Mouse (Mus musculus) spleen, adult 12 weeks (tissue): Measurements from ENCODE around the gene Tmem163.

ENCODE experiments used
- DNase-seq: peaks from one replicate; pipeline ENCODE4 v3.0.0; 2022; ENCODE audit warnings: low spot score

Gene Tmem163

GRCm38 (mm10) chr1:127642976-127643769 lies 36.2 kb downstream of the Tmem163 start:
- no peak for DNase-seq

- DNase-seq, result no peak
These were observed 41.4 kb downstream of the Tmem163 start for GRCm38 (mm10) chr1:127637917-127638316.

GRCm38 (mm10) chr1:127627151-127627550 lies 52.2 kb downstream of the Tmem163 start:
- DNase-seq, result no peak

GRCm38 (mm10) chr1:127625577-127626362 lies 53.6 kb downstream of the Tmem163 start:
- peak; percentile 6 for DNase-seq

GRCm38 (mm10) chr1:127622349-127622748 lies 57.0 kb downstream of the Tmem163 start:
- no peak for DNase-seq

- no peak for DNase-seq
These were observed 60.3 kb downstream of the Tmem163 start for GRCm38 (mm10) chr1:127619036-127619435.

GRCm38 (mm10) chr1:127610378-127610777 lies 69.0 kb downstream of the Tmem163 start:
- DNase-seq, result no peak

GRCm38 (mm10) chr1:127609814-127610213 lies 69.5 kb downstream of the Tmem163 start:
- no peak for DNase-seq

- DNase-seq, result no peak
These were observed 71.0 kb downstream of the Tmem163 start for GRCm38 (mm10) chr1:127608326-127608725.

- no peak for DNase-seq
These were observed 75.4 kb downstream of the Tmem163 start for GRCm38 (mm10) chr1:127603697-127604631.

- DNase-seq, result no peak
These were observed 83.2 kb downstream of the Tmem163 start for GRCm38 (mm10) chr1:127596143-127596542.

GRCm38 (mm10) chr1:127595735-127596134 lies 83.6 kb downstream of the Tmem163 start:
- DNase-seq, result no peak

GRCm38 (mm10) chr1:127589542-127589941 lies 89.8 kb downstream of the Tmem163 start:
- DNase-seq, result no peak

GRCm38 (mm10) chr1:127587071-127587470 lies 92.3 kb downstream of the Tmem163 start:
- no peak for DNase-seq

GRCm38 (mm10) chr1:127586156-127586555 lies 93.2 kb downstream of the Tmem163 start:
- no peak for DNase-seq

- no peak for DNase-seq
These were observed 101.4 kb downstream of the Tmem163 start for GRCm38 (mm10) chr1:127577981-127578380.

- DNase-seq, result no peak
These were observed 102.3 kb downstream of the Tmem163 start for GRCm38 (mm10) chr1:127577083-127577482.

GRCm38 (mm10) chr1:127576563-127576962 lies 102.8 kb downstream of the Tmem163 start:
- DNase-seq, result no peak

GRCm38 (mm10) chr1:127576143-127576542 lies 103.2 kb downstream of the Tmem163 start:
- no peak for DNase-seq

GRCm38 (mm10) chr1:127575692-127576091 lies 103.7 kb downstream of the Tmem163 start:
- no peak for DNase-seq

GRCm38 (mm10) chr1:127573186-127573585 lies 106.2 kb downstream of the Tmem163 start:
- DNase-seq, result no peak

GRCm38 (mm10) chr1:127568641-127569040 lies 110.7 kb downstream of the Tmem163 start:
- no peak for DNase-seq
